Mouse (Mus musculus): ENCODE results near the gene Cntnap5c.

DNA sequence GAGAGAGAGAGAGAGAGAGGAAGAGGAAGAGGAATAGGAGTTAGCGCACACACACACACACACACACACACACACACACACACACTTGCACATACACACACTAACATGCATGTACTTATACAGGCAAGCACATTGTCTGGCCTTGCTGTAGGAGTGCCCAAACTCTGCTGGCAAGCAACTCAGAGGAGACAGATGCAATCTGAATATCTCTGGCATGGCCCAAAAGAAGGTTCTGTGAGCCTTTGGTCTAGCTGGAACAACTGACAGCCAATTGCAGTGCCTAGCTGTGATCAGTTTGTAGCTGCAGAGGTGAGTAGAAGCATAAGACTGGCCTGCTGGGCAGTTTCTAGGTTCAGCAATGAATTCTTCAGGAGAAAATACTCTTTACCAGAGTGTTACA, 313.3 kb downstream of the Cntnap5c start:
- TF ChIP-seq CTCF (IDR thresholded peaks at IDR 0.05; ENCODE audit: low read depth) = no peak
- TF ChIP-seq EP300 (IDR thresholded peaks at IDR 0.05; ENCODE audit: low read depth) = no peak

Measured in liver, postnatal 0 days (tissue).